Mouse (Mus musculus) liver, adult 2 months (tissue): Measurements from ENCODE around the gene Srbd1. TPM values are rescaled to one million over a fixed set of nuclear protein-coding genes. Genes with fewer than 3 reads are reported as not detected.

ENCODE experiments used
- DNase-seq: peaks from one replicate; pipeline ENCODE4 v3.0.0-alpha.2; 2011; ENCODE audit warnings: low read depth, low spot score; ENCODE audit errors: extremely low read depth
- H3K27ac ChIP-seq: fragments of 200-500 bp; replicated peaks from 2 replicates; pipeline ENCODE4 v1.5.1; 2012; ENCODE audit warnings: low read depth, mild to moderate bottlenecking, control low read depth, inconsistent platforms, low read length; ENCODE audit not compliant: insufficient read depth
- H3K27me3 ChIP-seq: fragments of 200-500 bp; 2 replicates; pipeline ENCODE4 v1.6.1; 2012; ENCODE audit warnings: mild to moderate bottlenecking, moderate library complexity, low read length, inconsistent platforms; ENCODE audit not compliant: control insufficient read depth, insufficient read depth
- H3K36me3 ChIP-seq: fragments of 200-500 bp; 2 replicates; pipeline ENCODE4 v1.6.1; 2012; ENCODE audit warnings: low read length, inconsistent platforms; ENCODE audit not compliant: control insufficient read depth, insufficient read depth
- H3K4me1 ChIP-seq: fragments of 200-500 bp; 2 replicates; pipeline ENCODE4 v1.6.1; 2011; ENCODE audit warnings: low read length; ENCODE audit not compliant: control insufficient read depth, insufficient read depth
- H3K4me3 ChIP-seq: fragments of 200-500 bp; 2 replicates; pipeline ENCODE4 v1.5.1; 2011; ENCODE audit warnings: low read depth, mild to moderate bottlenecking, control low read depth, low read length, moderate library complexity; ENCODE audit not compliant: insufficient read depth
- H3K79me2 ChIP-seq: fragments of 200-500 bp; 2 replicates; pipeline ENCODE4 v1.6.1; 2012; ENCODE audit warnings: inconsistent platforms, mild to moderate bottlenecking, low read length, moderate library complexity; ENCODE audit not compliant: control insufficient read depth, insufficient read depth
- H3K9ac ChIP-seq: fragments of 200-500 bp; 2 replicates; pipeline ENCODE4 v1.6.1; 2012; ENCODE audit warnings: low read depth, mild to moderate bottlenecking, control low read depth, inconsistent platforms, low read length
- CTCF ChIP-seq: fragments of 200-500 bp; IDR thresholded peaks from 2 replicates; pipeline ENCODE4 v1.5.1; 2011; ENCODE audit warnings: low read depth, low read length, control low read depth
- POLR2A ChIP-seq: fragments of 200-500 bp; IDR thresholded peaks from 2 replicates; pipeline ENCODE4 v1.6.1; 2011; ENCODE audit warnings: low read length, control low read depth; ENCODE audit not compliant: insufficient read depth; ENCODE audit errors: extremely low read depth
- WGBS: fragments of 180-500 bp; shearing (Covaris S2); methylation state at CpG from one replicate; pipeline ENCODE4 v1.1.7; 2018; 5-methylcytosine and 5-hydroxymethylcytosine counted together
- polyA plus RNA-seq: library from polyadenylated mRNA; depleted of rRNA; stranded (reverse); fragments of >200 nt; gene quantifications from 2 replicates; pipeline ENCODE4 v1.2.3, GENCODE M21; 2012
- total RNA-seq: library from RNA; depleted of rRNA; stranded (reverse); fragments of >200 nt; gene quantifications from 2 replicates; pipeline ENCODE4 v1.2.3, GENCODE M21; 2014

The Srbd1 gene
- total and polyA plus RNA-seq, 2 experiments = 2.1 to 20.9 TPM

GRCm38 (mm10) chr17:85975077-85975476, 169.9 kb downstream of the Srbd1 start:
- Histone ChIP-seq H3K9ac (no peak overlapping the region), H3K79me2 (no peaks in the 10 kb centered on the region), H3K27ac (no peak overlapping the region), H3K27me3 (no peaks in the 10 kb centered on the region), H3K4me1 (no peaks in the 10 kb centered on the region), H3K36me3 (no peaks in the 10 kb centered on the region), H3K4me3 (no peak overlapping the region)
- 64% methylated on average over 5 of the region's 5 CpGs for WGBS
- TF ChIP-seq POLR2A = no peak
- TF ChIP-seq CTCF = no peak
- DNase-seq = no peak

- Histone ChIP-seq H3K79me2 (no peaks in the 10 kb centered on the region), H3K4me1 (no peaks in the 10 kb centered on the region), H3K9ac (no peak overlapping the region), H3K27me3 (no peaks in the 10 kb centered on the region), H3K4me3 (no peak overlapping the region), H3K27ac (no peak overlapping the region), H3K36me3 (no peaks in the 10 kb centered on the region)
- TF ChIP-seq CTCF (no peak), POLR2A (no peak)
- DNase-seq = no peak
- WGBS = 92% methylated on average over 8 of the region's 8 CpGs
Measured at GRCm38 (mm10) chr17:85974591-85974990, 170.4 kb downstream of the Srbd1 start.

- TF ChIP-seq CTCF (no peak), POLR2A (no peak)
- WGBS = 55% methylated on average over 4 of the region's 4 CpGs
- Histone ChIP-seq H3K4me3 (no peak overlapping the region), H3K36me3 (no peaks in the 10 kb centered on the region), H3K27me3 (peaks cover 3% of the 10 kb centered on the region; the same call in 1 of the 2 replicates), H3K79me2 (no peaks in the 10 kb centered on the region), H3K9ac (no peak overlapping the region), H3K4me1 (no peaks in the 10 kb centered on the region), H3K27ac (no peak overlapping the region)
- DNase-seq = no peak
Measured at GRCm38 (mm10) chr17:85971120-85971519, 173.9 kb downstream of the Srbd1 start.

GRCm38 (mm10) chr17:85961653-85962052, 183.3 kb downstream of the Srbd1 start:
- DNase-seq = no peak
- no peak for TF ChIP-seq CTCF
- no peak for TF ChIP-seq POLR2A
- H3K27me3 ChIP-seq = peaks cover 2% of the 10 kb centered on the region; the same call in 1 of the 2 replicates

GRCm38 (mm10) chr17:85951771-85952170, 193.2 kb downstream of the Srbd1 start:
- TF ChIP-seq POLR2A (no peak), CTCF (no peak)

More at GRCm38 (mm10) chr17:85961653-85962052, 183.3 kb downstream of the Srbd1 start:
- no peak overlapping the region for H3K9ac ChIP-seq
- H3K27ac ChIP-seq = no peak overlapping the region
- H3K4me3 ChIP-seq = no peak overlapping the region
- 75% methylated on average over 6 of the region's 6 CpGs for WGBS
- no peaks in the 10 kb centered on the region for H3K36me3 ChIP-seq
- H3K79me2 ChIP-seq = no peaks in the 10 kb centered on the region
- no peaks in the 10 kb centered on the region for H3K4me1 ChIP-seq

GRCm38 (mm10) chr17:85949919-85950505, 195.0 kb downstream of the Srbd1 start:
- no peak overlapping the region for H3K27ac ChIP-seq
- H3K4me1 ChIP-seq = no peaks in the 10 kb centered on the region
- H3K27me3 ChIP-seq = no peaks in the 10 kb centered on the region
- H3K79me2 ChIP-seq = no peaks in the 10 kb centered on the region
- H3K36me3 ChIP-seq = no peaks in the 10 kb centered on the region
- TF ChIP-seq POLR2A (no peak), CTCF (no peak)
- 85% methylated on average over 14 of the region's 14 CpGs for WGBS
- no peak for DNase-seq
- H3K9ac ChIP-seq = no peak overlapping the region
- no peak overlapping the region for H3K4me3 ChIP-seq

More at GRCm38 (mm10) chr17:85951771-85952170, 193.2 kb downstream of the Srbd1 start:
- Histone ChIP-seq H3K79me2 (no peaks in the 10 kb centered on the region), H3K4me3 (no peak overlapping the region), H3K36me3 (no peaks in the 10 kb centered on the region), H3K27me3 (no peaks in the 10 kb centered on the region), H3K4me1 (no peaks in the 10 kb centered on the region), H3K9ac (no peak overlapping the region), H3K27ac (no peak overlapping the region)
- WGBS = 71% methylated on average over 2 of the region's 2 CpGs
- no peak for DNase-seq
